Mouse (Mus musculus) urinary bladder, postnatal 4 days (tissue): ENCODE results near the gene Ifit3b.
"Not testable (repeated sequence)": the region's sequence is repeated elsewhere in the genome, so short reads cannot be mapped to it uniquely, and the experiment has no call there.

Source experiments
- DNase-seq, 2 experiments: peaks; one replicate each; pipeline ENCODE4 v3.0.0; 2021 to 2022; ENCODE audit warnings: low spot score in 2 of 2

Ifit3b gene

GRCm38 (mm10) chr19:34610118-34610517 is 2.3 kb downstream of the Ifit3b start:
- DNase-seq, result not testable (repeated sequence)

GRCm38 (mm10) chr19:34612243-34613001 is 4.7 kb downstream of the Ifit3b start:
- DNase-seq, result not testable (repeated sequence)

GRCm38 (mm10) chr19:34620871-34621270 is 13.1 kb downstream of the Ifit3b start:
- DNase-seq, result no peak

- no peak for DNase-seq
These were observed 16.0 kb downstream of the Ifit3b start for GRCm38 (mm10) chr19:34623781-34624180.

- DNase-seq, result no peak
These were observed 16.9 kb downstream of the Ifit3b start for GRCm38 (mm10) chr19:34624663-34625062.

GRCm38 (mm10) chr19:34627496-34627895 is 19.7 kb downstream of the Ifit3b start:
- DNase-seq, result no peak

- no peak for DNase-seq
These were observed 23.7 kb downstream of the Ifit3b start for GRCm38 (mm10) chr19:34631487-34631886.

GRCm38 (mm10) chr19:34633484-34633883 is 25.7 kb downstream of the Ifit3b start:
- no peak for DNase-seq

- DNase-seq, result peak; percentile 20 to 64
These were observed 29.3 kb downstream of the Ifit3b start for GRCm38 (mm10) chr19:34636933-34637557.

GRCm38 (mm10) chr19:34640623-34641022 is 32.9 kb downstream of the Ifit3b start, which contains the start of the genes Ifit1bl2 and Ifit1:
Gene Ifit1bl2, minus strand, starts transcription at chr19:34640743.
Gene Ifit1, plus strand, starts transcription at chr19:34640871.
- DNase-seq, result no peak

- no peak for DNase-seq
These were observed 34.8 kb downstream of the Ifit3b start for GRCm38 (mm10) chr19:34642616-34643015.

GRCm38 (mm10) chr19:34647630-34648029 is 39.9 kb downstream of the Ifit3b start:
- not testable (repeated sequence) for DNase-seq

GRCm38 (mm10) chr19:34650276-34650675 is 42.5 kb downstream of the Ifit3b start:
- no peak for DNase-seq

- DNase-seq, result no peak
These were observed 43.2 kb downstream of the Ifit3b start for GRCm38 (mm10) chr19:34650997-34651396.

GRCm38 (mm10) chr19:34655227-34655805 is 47.5 kb downstream of the Ifit3b start:
- no peak for DNase-seq

- DNase-seq, result no peak
These were observed 48.9 kb downstream of the Ifit3b start for GRCm38 (mm10) chr19:34656511-34657298.

GRCm38 (mm10) chr19:34662067-34662507 is 54.3 kb downstream of the Ifit3b start:
- peak; percentile 41 to 68 for DNase-seq

GRCm38 (mm10) chr19:34662740-34663139 is 55.0 kb downstream of the Ifit3b start:
- no peak for DNase-seq
